Mouse (Mus musculus): Measurements from ENCODE around the gene Lif.

DNA sequence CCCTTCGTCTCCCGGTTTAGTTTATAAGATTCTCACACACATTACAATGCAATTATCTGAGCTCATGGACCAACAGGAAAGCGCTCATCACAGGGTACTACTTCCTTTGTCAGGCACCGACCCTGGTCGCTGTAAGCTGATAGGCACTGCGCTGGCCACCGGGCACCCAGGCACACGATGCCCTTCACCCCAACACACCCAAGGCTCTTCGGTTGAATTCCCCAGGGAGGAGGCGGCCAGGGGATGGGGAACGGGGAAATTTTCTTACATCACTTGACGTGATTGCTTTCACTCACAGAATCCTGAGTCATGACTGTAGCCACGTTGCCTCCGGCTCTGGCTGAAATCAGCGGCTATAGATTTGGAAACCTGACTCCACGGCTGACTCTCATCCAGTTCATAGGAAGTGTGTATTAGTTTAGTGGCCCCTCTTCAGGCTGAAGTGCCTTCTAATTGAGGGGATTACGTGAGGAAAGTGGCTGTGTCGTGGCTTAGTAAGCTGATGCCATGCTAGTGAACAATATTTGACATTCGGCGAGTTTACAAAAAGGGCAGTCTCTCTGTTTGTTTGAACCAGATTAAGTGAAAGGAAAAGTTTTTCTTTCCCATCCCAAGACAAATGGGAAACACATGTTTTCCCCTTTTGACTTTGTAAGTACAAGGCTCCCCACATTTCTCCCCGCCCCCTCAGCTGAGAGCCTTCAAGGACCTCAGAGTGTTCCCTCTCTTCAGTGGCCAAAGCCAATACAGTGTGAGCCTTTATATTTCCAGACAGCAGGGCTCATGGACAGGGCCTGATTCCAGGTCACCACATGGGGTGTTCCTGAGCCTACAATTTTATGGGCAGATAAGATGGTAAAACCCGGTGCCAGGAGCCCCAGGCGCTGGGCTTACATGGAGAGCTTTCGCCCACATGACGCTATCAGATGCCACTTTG, 51.4 kb downstream of the Lif start:
- TF ChIP-seq CTCF (IDR thresholded peaks at IDR 0.05; ENCODE audit: low read depth, low read length) (no peak), EP300 (IDR thresholded peaks at IDR 0.05; ENCODE audit: insufficient read depth, low read depth, low read length) (no peak)

Data from ES-Bruce4 (cell line).